Mouse (Mus musculus) myocyte (in vitro differentiated cells): ENCODE data around the gene Pecr. TPM values are rescaled to one million over a fixed set of nuclear protein-coding genes. Genes with fewer than 3 reads are reported as not detected.
A peak's percentile ranks its signal among the peaks of the same experiment; 100 is the strongest.

Experiments
- H3K27me3 ChIP-seq: one replicate; pipeline ENCODE4 v1.6.1; 2011; ENCODE audit not compliant: control insufficient read depth, insufficient read depth, insufficient read length
- H3K36me3 ChIP-seq: one replicate; pipeline ENCODE4 v1.6.1; 2011; ENCODE audit not compliant: control insufficient read depth, insufficient read depth
- H3K4me2 ChIP-seq: one replicate; pipeline ENCODE4 v1.6.1; 2011; ENCODE audit warnings: low read depth, control low read depth
- H3K4me3 ChIP-seq: one replicate; pipeline ENCODE4 v1.5.1; 2011; ENCODE audit warnings: mild to moderate bottlenecking, control low read depth, moderate library complexity
- H3K79me2 ChIP-seq: one replicate; pipeline ENCODE4 v1.6.1; 2011; ENCODE audit not compliant: control insufficient read depth, insufficient read depth
- H3ac ChIP-seq: one replicate; pipeline ENCODE4 v1.6.1; 2011; ENCODE audit not compliant: control insufficient read depth, insufficient read length
- CEBPB ChIP-seq: IDR thresholded peaks from 2 replicates; pipeline ENCODE4 v1.6.1; 2011; ENCODE audit warnings: mild to moderate bottlenecking, moderate library complexity; ENCODE audit not compliant: poor library complexity, insufficient read depth, severe bottlenecking
- E2F4 ChIP-seq: IDR thresholded peaks from one replicate; pipeline ENCODE4 v1.6.1; 2011; ENCODE audit warnings: mild to moderate bottlenecking, control low read depth, moderate library complexity; ENCODE audit not compliant: insufficient read depth
- MAX ChIP-seq: IDR thresholded peaks from one replicate; pipeline ENCODE4 v1.6.1; 2011; ENCODE audit warnings: low read depth, mild to moderate bottlenecking, control low read depth
- MYOD1 ChIP-seq, 3 experiments: IDR thresholded peaks; one replicate each; pipeline ENCODE4 v1.6.1; 2011; ENCODE audit warnings: control low read depth in 2 of 3, low read depth in 2 of 3, mild to moderate bottlenecking in 2 of 3, moderate library complexity in 1 of 3; ENCODE audit not compliant: insufficient read length in 2 of 3, control insufficient read depth in 1 of 3
- MYOG ChIP-seq, 3 experiments: IDR thresholded peaks; one replicate each; pipeline ENCODE4 v1.6.1; 2011; ENCODE audit warnings: control low read depth in 2 of 3, low read depth in 2 of 3, mild to moderate bottlenecking in 2 of 3; ENCODE audit not compliant: insufficient read length in 2 of 3, control insufficient read depth in 1 of 3, insufficient read depth in 1 of 3
- POLR2A ChIP-seq: IDR thresholded peaks from one replicate; pipeline ENCODE4 v1.6.1; 2011; ENCODE audit warnings: low read depth, mild to moderate bottlenecking, control low read depth, moderate library complexity; ENCODE audit not compliant: insufficient read length
- POLR2AphosphoS2 ChIP-seq: IDR thresholded peaks from one replicate; pipeline ENCODE4 v1.6.1; 2011; ENCODE audit warnings: low read depth, control low read depth; ENCODE audit not compliant: insufficient read length
- REST ChIP-seq: IDR thresholded peaks from one replicate; pipeline ENCODE4 v1.6.1; 2011; ENCODE audit warnings: mild to moderate bottlenecking, control low read depth, moderate library complexity; ENCODE audit not compliant: insufficient read depth, insufficient read length
- SRF ChIP-seq: IDR thresholded peaks from one replicate; pipeline ENCODE4 v1.6.1; 2011; ENCODE audit warnings: low read depth; ENCODE audit not compliant: control insufficient read depth, insufficient read length
- TCF12 ChIP-seq: IDR thresholded peaks from one replicate; pipeline ENCODE4 v1.6.1; 2011; ENCODE audit warnings: mild to moderate bottlenecking, control low read depth; ENCODE audit not compliant: poor library complexity, insufficient read depth, severe bottlenecking
- TCF3 ChIP-seq: IDR thresholded peaks from one replicate; pipeline ENCODE4 v1.6.1; 2011; ENCODE audit warnings: low read depth, control low read depth; ENCODE audit not compliant: insufficient read length
- USF1 ChIP-seq: IDR thresholded peaks from one replicate; pipeline ENCODE4 v1.6.1; 2011; ENCODE audit warnings: low read depth, mild to moderate bottlenecking, control low read depth, moderate library complexity
- polyA plus RNA-seq: library from polyadenylated mRNA; unstranded; fragments of >200 nt; fragmentation: generic; extraction: Trizol; gene quantifications from one replicate; pipeline ENCODE4 v1.2.1, GENCODE M21; 2012; ENCODE audit warnings: missing spikeins

Gene Pecr
- polyA plus RNA-seq = 13.7 TPM

GRCm38 (mm10) chr1:72283992-72284485 lies at the start of gene Pecr, which contains the start of gene Tmem169:
TSS of gene Pecr (minus strand) at chr1:72284314.
TSS of gene Tmem169 (plus strand) at chr1:72284369.
- Histone ChIP-seq H3K4me3 (peak within 1 kb of the TSS; percentile 32), H3K36me3 (no peaks in the 10 kb centered on the region), H3K4me2 (peak within 1 kb of the TSS; percentile 76), H3ac (no peak within 1 kb of the TSS), H3K27me3 (no peaks in the 10 kb centered on the region), H3K79me2 (no peaks in the 10 kb centered on the region)
- TF ChIP-seq MYOG (IDR thresholded peaks at IDR 0.05; ENCODE audit: control insufficient read depth in 1 of 3, insufficient read depth in 1 of 3, insufficient read length in 2 of 3, low read depth in 2 of 3) = no peak
- peak; percentile 91 for TF ChIP-seq USF1
- TF ChIP-seq TCF12 = no peak
- TF ChIP-seq MYOD1 (IDR thresholded peaks at IDR 0.05; ENCODE audit: control insufficient read depth in 1 of 3, insufficient read length in 2 of 3, low read depth in 2 of 3) = no peak
- no peak for TF ChIP-seq CEBPB
- no peak for TF ChIP-seq TCF3
- TF ChIP-seq E2F4 = no peak
- peak; percentile 69 for TF ChIP-seq POLR2A
- no peak for TF ChIP-seq SRF
- TF ChIP-seq REST = no peak
- TF ChIP-seq MAX = peak; percentile 21
- TF ChIP-seq POLR2AphosphoS2 = peak; percentile 71

GRCm38 (mm10) chr1:72326162-72326821 lies 42.2 kb upstream of the Pecr start:
- H3K4me3 ChIP-seq = no peak overlapping the region
- TF ChIP-seq E2F4 (no peak), SRF (no peak), MAX (no peak), TCF12 (no peak), MYOD1 (IDR thresholded peaks at IDR 0.05; ENCODE audit: control insufficient read depth in 1 of 3, insufficient read length in 2 of 3, low read depth in 2 of 3) (no peak), POLR2A (no peak), REST (no peak)
- H3ac ChIP-seq = no peak overlapping the region
- H3K79me2 ChIP-seq = no peaks in the 10 kb centered on the region
- no peaks in the 10 kb centered on the region for H3K27me3 ChIP-seq
- no peak overlapping the region for H3K4me2 ChIP-seq
- H3K36me3 ChIP-seq = peaks cover 32% of the 10 kb centered on the region

GRCm38 (mm10) chr1:72323248-72323647 lies 39.1 kb upstream of the Pecr start:
- Histone ChIP-seq H3K36me3 (peaks cover 26% of the 10 kb centered on the region), H3ac (no peak overlapping the region), H3K4me2 (no peak overlapping the region), H3K4me3 (no peak overlapping the region), H3K27me3 (no peaks in the 10 kb centered on the region), H3K79me2 (no peaks in the 10 kb centered on the region)
- TF ChIP-seq E2F4 (no peak), TCF12 (no peak), REST (no peak), MAX (no peak), MYOG (IDR thresholded peaks at IDR 0.05; ENCODE audit: control insufficient read depth in 1 of 3, insufficient read depth in 1 of 3, insufficient read length in 2 of 3, low read depth in 2 of 3) (no peak), SRF (no peak), USF1 (no peak), CEBPB (no peak), POLR2A (no peak), POLR2AphosphoS2 (no peak), TCF3 (no peak), MYOD1 (IDR thresholded peaks at IDR 0.05; ENCODE audit: control insufficient read depth in 1 of 3, insufficient read length in 2 of 3, low read depth in 2 of 3) (no peak)

GRCm38 (mm10) chr1:72320759-72321158 lies 36.6 kb upstream of the Pecr start:
- no peak overlapping the region for H3ac ChIP-seq
- TF ChIP-seq SRF (no peak), POLR2A (no peak), POLR2AphosphoS2 (no peak), MYOG (IDR thresholded peaks at IDR 0.05; ENCODE audit: control insufficient read depth in 1 of 3, insufficient read depth in 1 of 3, insufficient read length in 2 of 3, low read depth in 2 of 3) (no peak), E2F4 (no peak), USF1 (no peak), CEBPB (no peak), TCF12 (no peak)
- no peaks in the 10 kb centered on the region for H3K79me2 ChIP-seq
- H3K4me2 ChIP-seq = no peak overlapping the region
- H3K4me3 ChIP-seq = no peak overlapping the region
- H3K36me3 ChIP-seq = peaks cover 35% of the 10 kb centered on the region
- no peaks in the 10 kb centered on the region for H3K27me3 ChIP-seq

GRCm38 (mm10) chr1:72316901-72317300 lies 32.8 kb upstream of the Pecr start:
- Histone ChIP-seq H3K27me3 (no peaks in the 10 kb centered on the region), H3K79me2 (no peaks in the 10 kb centered on the region), H3ac (no peak overlapping the region), H3K36me3 (peaks cover 34% of the 10 kb centered on the region), H3K4me2 (no peak overlapping the region), H3K4me3 (no peak overlapping the region)
- no peak for TF ChIP-seq TCF12
- TF ChIP-seq E2F4 = no peak
- no peak for TF ChIP-seq SRF
- TF ChIP-seq USF1 = no peak
- no peak for TF ChIP-seq MYOD1 (IDR thresholded peaks at IDR 0.05; ENCODE audit: control insufficient read depth in 1 of 3, insufficient read length in 2 of 3, low read depth in 2 of 3)
- no peak for TF ChIP-seq MYOG (IDR thresholded peaks at IDR 0.05; ENCODE audit: control insufficient read depth in 1 of 3, insufficient read depth in 1 of 3, insufficient read length in 2 of 3, low read depth in 2 of 3)
- TF ChIP-seq MAX = no peak
- TF ChIP-seq CEBPB = no peak
- TF ChIP-seq POLR2AphosphoS2 = no peak
- TF ChIP-seq POLR2A = no peak
- no peak for TF ChIP-seq REST
- TF ChIP-seq TCF3 = no peak
